Mouse (Mus musculus) T-helper 2 cell (primary cell): ENCODE results near the gene Inhba.

Experiments
- in situ Hi-C: fragments of 300-600 bp; cut with MboI, MseI; formaldehyde crosslinking; loops from one replicate; pipeline ENCODE4 v1.15.1; 2025; ENCODE audit warnings: high pct_unique_total_duplicates

Inhba gene

GRCm38 (mm10) chr13:16011372-16012242, at the start of gene Inhba:
Gene Inhba, plus strand, starts transcription at chr13:16011851.
- in situ Hi-C loops: loop anchor here (25.0 kb wide), 2 partner anchors 651 to 751 kb away; no protein-coding TSS in a partner anchor

DNA sequence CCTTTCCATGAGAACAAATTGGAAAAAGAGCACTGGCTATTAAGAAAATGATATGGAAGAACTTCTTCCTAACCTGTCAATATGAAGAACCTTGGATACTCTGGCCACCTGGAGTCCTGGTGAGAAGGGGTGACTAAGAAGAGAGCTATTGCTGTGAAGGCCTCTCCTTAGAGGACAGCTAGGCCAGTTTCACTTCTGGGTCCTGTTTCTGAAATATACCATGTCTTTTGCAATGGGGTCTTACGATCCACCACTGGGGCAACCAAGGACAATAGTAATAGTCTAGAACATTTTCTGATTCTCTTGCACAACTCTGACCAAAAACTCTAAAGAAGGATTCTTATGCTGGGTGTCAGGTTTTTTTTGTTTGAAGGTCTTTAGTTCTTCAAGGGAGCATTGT, 35.1 kb upstream of the Inhba start:
- in situ Hi-C loops: loop anchor here (25.0 kb wide), 1 partner anchor 1461 kb away; no protein-coding TSS in a partner anchor

GRCm38 (mm10) chr13:15979551-15979950, 32.1 kb upstream of the Inhba start:
- in situ Hi-C loops: loop anchor here (25.0 kb wide), 1 partner anchor 1458 kb away; no protein-coding TSS in a partner anchor

GRCm38 (mm10) chr13:15982041-15982440, 29.6 kb upstream of the Inhba start:
- in situ Hi-C loops: loop anchor here (25.0 kb wide), 1 partner anchor 1455 kb away; no protein-coding TSS in a partner anchor

DNA sequence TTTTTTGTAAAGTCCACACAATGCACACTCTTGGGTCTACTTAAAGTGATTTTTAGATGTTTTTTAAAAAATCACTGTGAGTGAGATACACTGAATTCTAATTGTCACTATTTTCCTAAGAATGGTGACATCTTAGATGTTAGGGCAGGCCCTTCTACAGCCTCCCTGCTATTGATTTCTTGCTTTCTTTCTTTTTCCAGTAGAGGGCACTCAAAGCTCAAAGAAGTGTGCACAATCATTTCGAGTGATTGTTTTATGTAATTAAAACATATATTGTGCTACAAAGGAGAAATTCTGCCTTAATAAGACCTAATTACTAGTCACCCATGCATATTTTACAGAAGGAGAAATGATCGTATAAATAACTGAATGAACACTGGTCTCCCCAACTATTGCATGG, 25.9 kb upstream of the Inhba start:
- in situ Hi-C loops: loop anchor here (25.0 kb wide), 1 partner anchor 1452 kb away; no protein-coding TSS in a partner anchor

GRCm38 (mm10) chr13:15986172-15986571, 25.5 kb upstream of the Inhba start:
- in situ Hi-C loops: loop anchor here (25.0 kb wide), 1 partner anchor 1451 kb away; no protein-coding TSS in a partner anchor

GRCm38 (mm10) chr13:15995314-15995713, 16.3 kb upstream of the Inhba start:
- in situ Hi-C loops: loop anchor here (25.0 kb wide), 1 partner anchor 1442 kb away; no protein-coding TSS in a partner anchor

DNA sequence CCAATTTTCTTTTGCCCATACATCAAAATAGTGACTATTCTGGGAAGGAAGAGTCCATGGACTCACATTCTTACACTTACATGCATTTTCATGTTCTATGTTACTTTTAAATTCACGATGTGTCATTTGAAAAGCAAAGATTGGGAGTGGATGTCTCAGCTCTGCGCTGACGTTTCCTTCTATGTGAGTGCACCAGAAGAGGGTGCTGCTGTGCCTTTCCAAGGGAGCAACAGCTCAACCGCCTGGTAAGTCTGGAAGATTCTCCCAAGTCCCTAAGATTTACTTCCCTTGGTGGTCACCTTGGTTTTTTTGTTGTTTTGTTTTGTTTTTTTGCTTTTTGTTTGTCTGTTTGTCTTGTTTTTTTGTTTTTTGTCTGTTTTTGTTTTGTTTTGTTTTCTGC, 6.1 kb upstream of the Inhba start:
- in situ Hi-C loops: loop anchor here (25.0 kb wide), 2 partner anchors 657 to 757 kb away; no protein-coding TSS in a partner anchor

DNA sequence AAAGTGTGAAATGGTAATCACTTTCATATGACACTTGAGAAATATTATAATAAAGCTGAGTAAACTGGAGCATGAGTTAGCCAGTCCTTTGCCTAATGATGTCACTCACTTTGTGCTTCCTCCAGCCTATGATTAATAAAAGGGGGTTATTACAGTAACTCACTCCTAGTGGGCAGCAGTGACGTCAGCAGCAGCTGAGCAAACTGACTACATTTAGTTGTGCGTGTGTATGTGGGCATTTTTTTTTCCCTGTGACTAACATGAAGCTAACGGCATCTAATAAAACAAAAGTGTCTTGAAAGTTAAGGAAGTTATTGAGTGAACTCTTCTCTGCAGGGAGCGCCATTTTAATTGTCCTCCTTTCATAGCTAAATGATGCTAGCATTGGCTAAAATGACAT, 3.9 kb upstream of the Inhba start:
- in situ Hi-C loops: loop anchor here (25.0 kb wide), 2 partner anchors 655 to 755 kb away; no protein-coding TSS in a partner anchor

DNA sequence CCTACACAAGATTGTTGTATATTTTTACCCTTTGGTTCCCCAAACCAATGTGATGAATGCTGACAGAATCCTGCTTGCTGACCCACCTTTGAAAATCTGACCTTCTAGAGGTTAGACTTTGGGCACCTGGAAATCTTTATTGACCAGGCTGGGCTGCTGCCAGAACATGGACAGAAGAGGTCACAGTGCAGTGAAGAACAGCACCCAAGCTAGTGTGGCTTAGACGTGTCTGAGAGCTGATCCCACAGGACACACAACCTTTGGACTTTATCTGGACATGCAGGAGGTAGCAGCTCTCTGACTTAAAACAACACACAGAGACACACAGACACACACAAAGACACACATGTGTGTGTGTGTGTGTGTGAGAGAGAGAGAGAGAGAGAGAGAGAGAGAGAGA, 3.3 kb upstream of the Inhba start:
- in situ Hi-C loops: loop anchor here (25.0 kb wide), 2 partner anchors 654 to 754 kb away; no protein-coding TSS in a partner anchor

GRCm38 (mm10) chr13:16009766-16010465, 1.7 kb upstream of the Inhba start:
- in situ Hi-C loops: loop anchor here (25.0 kb wide), 2 partner anchors 652 to 752 kb away; no protein-coding TSS in a partner anchor

GRCm38 (mm10) chr13:16010586-16010985, 1.1 kb upstream of the Inhba start:
- in situ Hi-C loops: loop anchor here (25.0 kb wide), 2 partner anchors 652 to 752 kb away; no protein-coding TSS in a partner anchor

- in situ Hi-C loops: loop anchor here (25.0 kb wide), 2 partner anchors 650 to 750 kb away; no protein-coding TSS in a partner anchor
These were observed 714 bp downstream of the Inhba start for GRCm38 (mm10) chr13:16012243-16012887.

DNA sequence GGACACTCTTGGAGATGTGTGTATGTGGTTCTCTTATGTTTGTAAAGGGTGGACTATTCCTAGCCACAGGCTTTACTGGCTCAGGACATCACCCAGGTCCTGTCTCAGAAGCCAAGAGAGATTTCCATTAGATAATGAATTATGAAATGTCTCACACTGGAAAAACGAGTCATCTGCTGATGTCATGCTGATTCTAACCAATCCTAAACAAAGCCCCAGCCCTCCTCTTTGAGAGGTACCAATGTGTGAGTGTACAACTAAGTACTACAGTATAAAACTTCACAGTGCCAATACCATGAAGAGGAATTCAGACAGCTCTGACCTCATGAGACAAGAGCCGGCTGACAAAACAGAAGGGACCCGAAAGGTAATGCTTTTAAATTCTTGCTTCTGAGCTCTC, 2.5 kb downstream of the Inhba start:
- in situ Hi-C loops: loop anchor here (25.0 kb wide), 2 partner anchors 648 to 748 kb away; no protein-coding TSS in a partner anchor

DNA sequence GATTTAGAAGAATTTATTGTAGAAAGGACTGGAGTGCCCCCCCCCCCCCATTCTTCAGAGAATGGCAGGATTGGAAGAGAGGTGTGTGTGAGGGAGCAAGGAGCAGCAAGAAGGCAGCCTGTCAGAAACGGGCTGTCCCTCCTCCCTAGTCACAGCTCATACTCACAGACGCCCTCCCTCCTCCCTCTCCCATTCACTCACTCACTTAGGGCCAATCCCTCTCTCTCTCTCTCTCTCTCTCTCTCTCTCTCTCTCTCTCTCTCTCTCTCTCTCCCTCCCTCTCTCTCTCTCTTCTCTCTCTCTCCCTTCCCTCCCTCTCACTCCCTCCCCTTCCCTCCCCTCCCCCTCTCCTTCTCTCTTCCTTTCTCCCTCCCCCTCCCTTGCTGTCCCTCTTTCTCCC, 4.9 kb downstream of the Inhba start:
- in situ Hi-C loops: loop anchor here (25.0 kb wide), 2 partner anchors 646 to 746 kb away; no protein-coding TSS in a partner anchor

- in situ Hi-C loops: loop anchor here (25.0 kb wide), 2 partner anchors 645 to 745 kb away; no protein-coding TSS in a partner anchor
These were observed 5.7 kb downstream of the Inhba start for GRCm38 (mm10) chr13:16017338-16017737.

DNA sequence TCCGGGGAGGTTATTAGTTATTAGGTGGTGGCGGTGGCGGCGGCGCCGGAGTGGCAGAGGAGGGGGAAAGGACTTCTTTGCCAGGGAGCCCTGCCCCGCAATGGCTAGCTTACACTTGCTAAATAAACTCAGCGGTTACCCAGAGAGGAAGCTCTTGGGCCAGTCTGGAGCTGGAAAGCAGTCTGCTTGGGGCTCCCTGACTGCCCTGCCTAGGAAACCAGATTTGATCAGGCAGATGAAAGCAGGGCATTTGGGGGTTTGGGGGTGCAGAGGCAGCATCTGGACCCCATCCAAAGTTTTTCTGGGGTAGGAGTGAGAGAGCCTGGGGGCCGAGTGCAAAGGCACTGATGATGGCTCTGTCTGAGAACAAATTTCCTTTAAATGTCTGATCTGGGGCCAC, 6.1 kb downstream of the Inhba start:
- in situ Hi-C loops: loop anchor here (25.0 kb wide), 2 partner anchors 645 to 745 kb away; no protein-coding TSS in a partner anchor

GRCm38 (mm10) chr13:16018807-16019510, 7.3 kb downstream of the Inhba start:
- in situ Hi-C loops: loop anchor here (25.0 kb wide), 2 partner anchors 643 to 743 kb away; no protein-coding TSS in a partner anchor

DNA sequence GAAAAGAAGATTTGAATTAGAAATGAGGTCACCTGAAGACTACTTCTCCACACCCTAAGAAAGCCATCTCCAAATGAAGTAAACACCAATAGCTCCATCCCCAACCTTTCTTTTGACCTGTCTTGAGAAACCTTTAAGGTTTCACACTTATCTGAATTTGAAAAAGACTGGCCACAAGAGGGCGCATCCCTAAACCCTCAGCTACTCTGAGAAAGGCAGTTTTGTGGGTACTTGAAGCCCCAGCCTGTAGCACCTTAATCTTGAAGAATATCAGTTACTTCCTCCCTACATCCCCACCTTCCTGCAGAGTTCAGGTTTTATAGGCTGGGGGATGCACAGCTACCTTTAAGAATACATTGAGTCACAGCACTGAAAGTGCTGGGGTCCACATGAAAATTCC, 9.0 kb downstream of the Inhba start:
- in situ Hi-C loops: loop anchor here (25.0 kb wide), 2 partner anchors 642 to 742 kb away; no protein-coding TSS in a partner anchor

GRCm38 (mm10) chr13:16021181-16021580, 9.5 kb downstream of the Inhba start:
- in situ Hi-C loops: loop anchor here (25.0 kb wide), 2 partner anchors 641 to 741 kb away; no protein-coding TSS in a partner anchor
